Mouse (Mus musculus) hindbrain, embryonic 15.5 days (tissue): ENCODE measurements around the gene Gabbr2. TPM values are rescaled to one million over a fixed set of nuclear protein-coding genes. Genes with fewer than 3 reads are reported as not detected.
A peak's percentile ranks its signal among the peaks of the same experiment; 100 is the strongest.

ENCODE experiments used
- ATAC-seq: fragments of 200-750 bp; cut with Nextera tagmentation; 2 replicates; pipeline ENCODE4 v1.8.0; 2017; ENCODE audit warnings: low read depth, moderate number of reproducible peaks, moderate TSS enrichment; ENCODE audit not compliant: low FRiP score
- H3K27ac ChIP-seq: fragments of 300-500 bp; sonication (generic); replicated peaks from 2 replicates; pipeline ENCODE4 v1.5.1; 2015; ENCODE audit warnings: mild to moderate bottlenecking, inconsistent platforms
- H3K27me3 ChIP-seq: fragments of 300-500 bp; sonication (generic); 2 replicates; pipeline ENCODE4 v1.6.1; 2015; ENCODE audit warnings: control low read depth, inconsistent platforms
- H3K36me3 ChIP-seq: fragments of 300-500 bp; sonication (generic); 2 replicates; pipeline ENCODE4 v1.6.1; 2015; ENCODE audit warnings: control low read depth, inconsistent platforms
- H3K4me1 ChIP-seq: fragments of 300-500 bp; sonication (generic); replicated peaks from 2 replicates; pipeline ENCODE4 v1.6.1; 2015; ENCODE audit warnings: control low read depth, inconsistent platforms
- H3K4me2 ChIP-seq: fragments of 300-500 bp; sonication (generic); 2 replicates; pipeline ENCODE4 v1.6.1; 2015; ENCODE audit warnings: moderate library complexity, mild to moderate bottlenecking, inconsistent platforms
- H3K4me3 ChIP-seq: fragments of 300-500 bp; sonication (generic); 2 replicates; pipeline ENCODE4 v1.5.1; 2015; ENCODE audit warnings: mild to moderate bottlenecking, inconsistent platforms
- H3K9ac ChIP-seq: fragments of 300-500 bp; sonication (generic); 2 replicates; pipeline ENCODE4 v1.6.1; 2015; ENCODE audit warnings: inconsistent platforms
- H3K9me3 ChIP-seq: fragments of 300-500 bp; sonication (generic); 2 replicates; pipeline ENCODE4 v1.6.1; 2016; ENCODE audit warnings: control low read depth, inconsistent platforms
- WGBS: fragments of 180-500 bp; shearing (Covaris S2); methylation state at CpG from one replicate; pipeline ENCODE4 v1.1.7; 2015; 5-methylcytosine and 5-hydroxymethylcytosine counted together
- polyA plus RNA-seq: library from polyadenylated mRNA; unstranded; fragments of >200 nt; fragmentation: Nextera tagmentation; extraction: Ambion mirVana; gene quantifications from 2 replicates; pipeline ENCODE4 v1.2.1, GENCODE M21; 2015

The Gabbr2 gene
- polyA plus RNA-seq, 1 experiment from 2014 or later: 17.2 TPM

GRCm38 (mm10) chr4:46986054-46986453, 5.6 kb downstream of the Gabbr2 start:
- H3K27me3 ChIP-seq: no peaks in the 10 kb centered on the region
- no peaks in the 10 kb centered on the region for H3K36me3 ChIP-seq
- no peak for ATAC-seq
- H3K4me3 ChIP-seq: no peak overlapping the region
- peaks cover 51% of the 10 kb centered on the region for H3K4me1 ChIP-seq
- H3K4me2 ChIP-seq: no peak overlapping the region
- no peaks in the 10 kb centered on the region for H3K9me3 ChIP-seq
- no peak overlapping the region for H3K27ac ChIP-seq
- no peak overlapping the region for H3K9ac ChIP-seq

GRCm38 (mm10) chr4:46982912-46983311, 8.8 kb downstream of the Gabbr2 start:
- H3K4me3 ChIP-seq: no peak overlapping the region
- H3K27me3 ChIP-seq: no peaks in the 10 kb centered on the region
- peaks cover 22% of the 10 kb centered on the region for H3K4me1 ChIP-seq
- no peaks in the 10 kb centered on the region for H3K36me3 ChIP-seq
- no peak overlapping the region for H3K27ac ChIP-seq
- H3K9ac ChIP-seq: no peak overlapping the region
- ATAC-seq: no peak
- WGBS: 81% methylated on average over 5 of the region's 5 CpGs
- H3K9me3 ChIP-seq: no peaks in the 10 kb centered on the region
- no peak overlapping the region for H3K4me2 ChIP-seq

GRCm38 (mm10) chr4:46982094-46982493, 9.6 kb downstream of the Gabbr2 start:
- H3K4me3 ChIP-seq: no peak overlapping the region
- no peak overlapping the region for H3K27ac ChIP-seq
- no peak overlapping the region for H3K4me2 ChIP-seq
- H3K9me3 ChIP-seq: no peaks in the 10 kb centered on the region
- no peak for ATAC-seq
- peaks cover 26% of the 10 kb centered on the region for H3K4me1 ChIP-seq
- no peaks in the 10 kb centered on the region for H3K36me3 ChIP-seq
- 82% methylated on average over 4 of the region's 4 CpGs for WGBS
- no peak overlapping the region for H3K9ac ChIP-seq
- no peaks in the 10 kb centered on the region for H3K27me3 ChIP-seq

GRCm38 (mm10) chr4:46978371-46978770, 13.3 kb downstream of the Gabbr2 start:
- ATAC-seq: no peak
- peaks cover 24% of the 10 kb centered on the region for H3K4me1 ChIP-seq
- no peak overlapping the region for H3K9ac ChIP-seq
- H3K27ac ChIP-seq: no peak overlapping the region
- no peak overlapping the region for H3K4me2 ChIP-seq
- H3K9me3 ChIP-seq: no peaks in the 10 kb centered on the region
- WGBS: 88% methylated on average over 6 of the region's 6 CpGs
- no peak overlapping the region for H3K4me3 ChIP-seq
- no peaks in the 10 kb centered on the region for H3K27me3 ChIP-seq
- no peaks in the 10 kb centered on the region for H3K36me3 ChIP-seq

- Histone ChIP-seq H3K9me3 (no peaks in the 10 kb centered on the region), H3K9ac (no peak overlapping the region), H3K4me1 (peaks cover 24% of the 10 kb centered on the region), H3K27ac (no peak overlapping the region), H3K4me2 (no peak overlapping the region), H3K4me3 (no peak overlapping the region), H3K27me3 (no peaks in the 10 kb centered on the region), H3K36me3 (no peaks in the 10 kb centered on the region)
- ATAC-seq: no peak
- WGBS: 91% methylated on average over 7 of the region's 7 CpGs
Observed at GRCm38 (mm10) chr4:46977161-46977560, 14.5 kb downstream of the Gabbr2 start.

- 62% methylated on average over 11 of the region's 11 CpGs for WGBS
- no peak overlapping the region for H3K4me2 ChIP-seq
- peaks cover 19% of the 10 kb centered on the region for H3K4me1 ChIP-seq
- no peaks in the 10 kb centered on the region for H3K36me3 ChIP-seq
- no peak overlapping the region for H3K9ac ChIP-seq
- H3K4me3 ChIP-seq: no peak overlapping the region
- H3K27me3 ChIP-seq: no peaks in the 10 kb centered on the region
- no peak for ATAC-seq
- H3K27ac ChIP-seq: peak overlapping the region; percentile 55; the same call in 1 of the 2 replicates
- no peaks in the 10 kb centered on the region for H3K9me3 ChIP-seq
Observed at GRCm38 (mm10) chr4:46976671-46977071, 15.0 kb downstream of the Gabbr2 start.

GRCm38 (mm10) chr4:46973322-46973721, 18.4 kb downstream of the Gabbr2 start:
- H3K4me2 ChIP-seq: no peak overlapping the region
- H3K4me1 ChIP-seq: peaks cover 14% of the 10 kb centered on the region
- WGBS: 83% methylated on average over 10 of the region's 10 CpGs
- H3K27me3 ChIP-seq: no peaks in the 10 kb centered on the region
- no peaks in the 10 kb centered on the region for H3K36me3 ChIP-seq
- ATAC-seq: no peak
- no peak overlapping the region for H3K27ac ChIP-seq
- no peak overlapping the region for H3K4me3 ChIP-seq
- H3K9ac ChIP-seq: no peak overlapping the region
- no peaks in the 10 kb centered on the region for H3K9me3 ChIP-seq

GRCm38 (mm10) chr4:46967981-46968380, 23.7 kb downstream of the Gabbr2 start:
- Histone ChIP-seq H3K36me3 (no peaks in the 10 kb centered on the region), H3K4me2 (no peak overlapping the region), H3K27ac (no peak overlapping the region), H3K27me3 (no peaks in the 10 kb centered on the region), H3K9me3 (no peaks in the 10 kb centered on the region), H3K4me3 (no peak overlapping the region), H3K9ac (no peak overlapping the region), H3K4me1 (peaks cover 2% of the 10 kb centered on the region; the same call in 1 of the 2 replicates)
- ATAC-seq: no peak
- 79% methylated on average over 10 of the region's 10 CpGs for WGBS

- H3K27me3 ChIP-seq: no peaks in the 10 kb centered on the region
- no peak overlapping the region for H3K4me3 ChIP-seq
- ATAC-seq: peak; percentile 33; the same call in 1 of the 2 replicates
- no peak overlapping the region for H3K4me2 ChIP-seq
- H3K27ac ChIP-seq: no peak overlapping the region
- H3K36me3 ChIP-seq: no peaks in the 10 kb centered on the region
- H3K4me1 ChIP-seq: peaks cover 2% of the 10 kb centered on the region; the same call in 1 of the 2 replicates
- H3K9ac ChIP-seq: no peak overlapping the region
- H3K9me3 ChIP-seq: no peaks in the 10 kb centered on the region
Observed at GRCm38 (mm10) chr4:46966551-46966950, 25.1 kb downstream of the Gabbr2 start.

GRCm38 (mm10) chr4:46961403-46961802, 30.3 kb downstream of the Gabbr2 start:
- Histone ChIP-seq H3K9me3 (no peaks in the 10 kb centered on the region), H3K27me3 (no peaks in the 10 kb centered on the region), H3K4me2 (no peak overlapping the region), H3K4me1 (0 out of 2 replicates have a peak, but pooled peaks cover 5% of the 10 kb centered on the region), H3K9ac (no peak overlapping the region), H3K36me3 (no peaks in the 10 kb centered on the region), H3K27ac (no peak overlapping the region), H3K4me3 (no peak overlapping the region)
- 71% methylated on average over 2 of the region's 2 CpGs for WGBS
- no peak for ATAC-seq

GRCm38 (mm10) chr4:46960208-46960607, 31.5 kb downstream of the Gabbr2 start:
- no peak overlapping the region for H3K27ac ChIP-seq
- H3K4me2 ChIP-seq: no peak overlapping the region
- H3K36me3 ChIP-seq: no peaks in the 10 kb centered on the region
- no peak for ATAC-seq
- H3K9ac ChIP-seq: no peak overlapping the region
- no peak overlapping the region for H3K4me3 ChIP-seq
- 80% methylated on average over 10 of the region's 10 CpGs for WGBS
- H3K27me3 ChIP-seq: no peaks in the 10 kb centered on the region
- 0 out of 2 replicates have a peak, but pooled peaks cover 5% of the 10 kb centered on the region for H3K4me1 ChIP-seq
- H3K9me3 ChIP-seq: no peaks in the 10 kb centered on the region

- H3K36me3 ChIP-seq: no peaks in the 10 kb centered on the region
- no peak overlapping the region for H3K4me2 ChIP-seq
- H3K4me3 ChIP-seq: no peak overlapping the region
- 97% methylated on average over 6 of the region's 6 CpGs for WGBS
- H3K9me3 ChIP-seq: no peaks in the 10 kb centered on the region
- no peak overlapping the region for H3K27ac ChIP-seq
- H3K27me3 ChIP-seq: no peaks in the 10 kb centered on the region
- no peak for ATAC-seq
- H3K4me1 ChIP-seq: 0 out of 2 replicates have a peak, but pooled peaks cover 5% of the 10 kb centered on the region
- H3K9ac ChIP-seq: no peak overlapping the region
Observed at GRCm38 (mm10) chr4:46959776-46960175, 31.9 kb downstream of the Gabbr2 start.

GRCm38 (mm10) chr4:46957955-46958354, 33.7 kb downstream of the Gabbr2 start:
- H3K27me3 ChIP-seq: no peaks in the 10 kb centered on the region
- H3K36me3 ChIP-seq: no peaks in the 10 kb centered on the region
- H3K4me3 ChIP-seq: no peak overlapping the region
- ATAC-seq: peak; percentile 52
- 71% methylated on average over 7 of the region's 7 CpGs for WGBS
- no peak overlapping the region for H3K9ac ChIP-seq
- no peak overlapping the region for H3K4me2 ChIP-seq
- H3K4me1 ChIP-seq: 0 out of 2 replicates have a peak, but pooled peaks cover 5% of the 10 kb centered on the region
- no peak overlapping the region for H3K27ac ChIP-seq
- H3K9me3 ChIP-seq: no peaks in the 10 kb centered on the region
